Mouse (Mus musculus) cerebellum, adult 18-20 months (tissue): ENCODE measurements around the gene E2f4.

ENCODE experiments used
- DNase-seq, 2 experiments: peaks; one replicate each; pipeline ENCODE4 v3.0.0; 2021

E2f4 gene

GRCm38 (mm10) chr8:105349096-105349771 is 51.8 kb downstream of the E2f4 start:
- DNase-seq = peak; percentile 63 to 75

- no peak for DNase-seq
Measured at GRCm38 (mm10) chr8:105350186-105350585, 52.7 kb downstream of the E2f4 start.

GRCm38 (mm10) chr8:105353583-105354135 is 56.2 kb downstream of the E2f4 start:
- DNase-seq = peak; percentile 65 to 70

DNA sequence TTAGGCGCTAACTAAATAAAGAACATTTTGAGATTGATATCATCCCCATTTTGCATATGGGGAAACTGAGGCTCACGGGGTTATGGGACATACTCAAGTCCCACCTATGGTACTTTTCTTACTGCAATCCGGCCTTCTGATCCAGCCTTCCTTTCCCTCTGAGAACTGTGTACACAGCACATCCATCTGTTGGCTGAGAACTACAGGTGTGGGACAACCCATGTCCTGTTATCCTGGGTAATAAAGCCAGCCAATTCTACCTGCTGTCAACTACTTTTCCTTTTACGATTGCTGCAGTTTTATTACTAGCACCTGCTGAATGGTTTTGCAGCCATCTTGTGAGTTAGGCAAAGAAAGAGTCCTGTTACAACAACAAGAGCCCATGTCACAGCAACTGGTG is 57.1 kb downstream of the E2f4 start:
- DNase-seq = no peak
